Mouse (Mus musculus) right cerebral cortex, postnatal 14 days (tissue): Measurements from ENCODE around the gene Eral1.

Experiments used
- DNase-seq: peaks from one replicate; pipeline ENCODE4 v3.0.0; 2022

Gene Eral1

DNA sequence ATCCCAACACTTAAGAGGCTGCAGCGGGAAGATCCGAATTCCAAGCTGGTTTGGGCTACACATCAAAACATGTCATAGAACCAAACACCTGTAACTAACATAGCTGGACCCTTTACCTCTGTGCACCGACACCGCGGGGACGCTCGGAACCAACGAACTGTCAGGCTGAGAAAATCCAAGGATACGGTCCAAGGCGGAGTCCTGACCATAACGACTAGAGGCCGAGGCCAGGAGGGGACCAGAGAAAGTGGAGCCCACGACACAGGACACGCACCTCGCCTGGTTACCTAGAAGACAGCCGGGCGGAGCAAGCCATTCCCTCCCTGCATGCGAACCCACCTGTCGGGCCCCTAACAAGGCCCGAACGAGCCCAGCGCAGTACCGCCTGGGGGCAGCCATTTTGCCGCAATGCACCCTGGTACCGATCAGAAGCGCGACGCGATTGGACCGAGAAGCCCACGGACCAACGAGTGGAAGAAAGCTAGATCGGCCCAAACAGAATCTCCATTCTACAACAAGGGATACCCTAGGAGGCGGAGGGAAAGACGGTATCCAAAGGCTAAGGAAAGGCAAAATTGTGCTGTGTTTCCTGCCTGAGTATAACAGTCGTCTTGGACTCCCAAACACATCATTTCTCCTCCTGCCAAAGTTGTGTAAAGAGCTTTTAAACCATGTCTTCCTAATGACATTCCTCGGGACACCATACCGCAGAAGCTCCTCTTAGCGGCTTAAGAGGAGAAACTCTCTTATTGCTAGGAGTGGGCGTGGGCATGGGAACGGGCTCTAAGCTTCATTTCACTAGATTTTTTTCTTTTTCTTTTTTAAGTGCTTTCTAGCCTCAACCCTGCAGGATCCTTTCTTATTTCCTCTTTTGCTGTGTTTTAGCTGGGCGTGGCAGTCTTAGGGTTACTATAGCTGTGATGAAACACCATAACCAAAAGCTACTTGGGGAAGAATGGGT lies at the start of gene Eral1:
Gene Eral1 (minus strand): TSS at position 423 of the 961 bp plus-strand sequence.
- DNase-seq, result peak; percentile 78

DNA sequence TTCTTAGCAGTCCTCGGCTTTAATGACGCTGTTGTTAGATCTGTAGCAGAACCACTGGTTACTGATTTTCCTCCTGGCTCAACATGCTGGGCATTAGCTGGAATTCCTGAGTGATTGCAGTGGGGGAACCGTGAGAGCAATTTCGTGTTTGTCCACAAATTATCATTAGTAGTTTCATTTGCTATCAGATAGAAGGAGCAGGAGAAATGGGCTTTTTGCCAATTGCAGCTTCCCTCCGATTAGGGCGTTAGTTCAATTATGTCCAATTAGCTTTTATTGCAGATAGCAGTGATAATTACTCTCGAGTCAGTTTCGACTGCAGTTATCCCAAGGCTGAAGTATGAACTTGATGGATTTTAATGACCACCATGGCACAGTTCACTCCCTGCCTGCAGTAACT lies 49.3 kb upstream of the Eral1 start:
- no peak for DNase-seq

- no peak for DNase-seq
Observed at GRCm38 (mm10) chr11:78126739-78127138, 46.6 kb upstream of the Eral1 start.

DNA sequence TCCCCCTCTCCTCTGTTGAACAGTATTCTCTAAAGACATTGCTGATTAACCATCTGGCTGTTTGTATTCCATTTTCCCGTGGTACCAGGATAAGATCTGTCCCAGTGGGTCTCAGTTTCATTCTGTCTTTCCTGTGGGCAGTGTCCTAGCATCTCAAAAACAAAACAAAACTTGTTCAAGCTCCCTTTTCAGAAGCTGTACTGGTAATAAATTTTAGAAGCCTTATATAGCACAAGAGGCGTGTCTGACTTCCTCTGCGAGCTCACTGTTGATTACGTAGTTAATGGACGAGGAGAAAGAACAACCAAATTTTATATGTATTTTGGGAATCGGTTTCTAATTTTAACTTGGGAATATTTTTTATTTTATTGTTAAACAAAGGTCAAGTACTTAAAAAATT lies 45.5 kb upstream of the Eral1 start:
- no peak for DNase-seq

- DNase-seq, result no peak
Observed at GRCm38 (mm10) chr11:78123782-78124181, 43.6 kb upstream of the Eral1 start.

- DNase-seq, result no peak
Observed at GRCm38 (mm10) chr11:78122815-78123214, 42.6 kb upstream of the Eral1 start.

DNA sequence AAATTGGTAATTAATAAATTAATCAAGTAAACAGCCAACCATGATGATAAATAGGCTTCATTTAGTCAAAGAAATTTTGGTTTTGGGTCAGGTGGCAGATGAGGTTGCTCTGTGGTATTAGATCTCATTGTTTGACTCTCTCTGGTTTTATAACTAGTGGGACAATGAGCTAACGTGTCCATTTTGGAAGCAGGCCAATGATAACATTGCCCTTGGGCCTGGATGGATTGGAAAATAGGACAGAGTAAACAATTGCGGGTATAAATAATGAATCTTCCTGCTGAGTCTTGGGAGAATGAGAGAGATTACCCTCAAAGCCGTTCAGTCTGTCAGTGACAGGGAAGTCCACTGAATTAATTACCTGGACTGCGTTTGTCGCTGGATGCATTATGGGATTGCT lies 41.0 kb upstream of the Eral1 start:
- no peak for DNase-seq

GRCm38 (mm10) chr11:78119898-78120297 lies 39.7 kb upstream of the Eral1 start:
- no peak for DNase-seq

DNA sequence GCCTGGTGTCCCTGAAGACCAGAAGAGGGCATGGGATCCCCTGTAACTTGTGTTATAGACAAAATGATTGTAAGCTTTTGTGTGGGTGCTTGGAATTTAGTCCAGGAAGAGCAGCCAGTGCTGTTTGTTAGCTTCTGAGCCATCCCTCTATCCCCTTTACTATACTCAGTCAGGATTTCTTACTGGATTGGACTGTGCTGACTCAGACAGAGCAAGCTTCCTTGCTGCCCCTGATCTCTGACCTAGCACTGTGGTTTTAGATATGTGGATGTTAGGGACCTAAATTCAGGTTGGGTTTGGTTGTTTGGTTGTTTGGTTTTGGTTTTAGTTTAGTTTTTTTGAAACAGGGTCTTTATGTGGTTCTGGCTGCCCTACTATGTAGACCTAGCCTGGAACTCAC lies 38.3 kb upstream of the Eral1 start:
- DNase-seq, result no peak

DNA sequence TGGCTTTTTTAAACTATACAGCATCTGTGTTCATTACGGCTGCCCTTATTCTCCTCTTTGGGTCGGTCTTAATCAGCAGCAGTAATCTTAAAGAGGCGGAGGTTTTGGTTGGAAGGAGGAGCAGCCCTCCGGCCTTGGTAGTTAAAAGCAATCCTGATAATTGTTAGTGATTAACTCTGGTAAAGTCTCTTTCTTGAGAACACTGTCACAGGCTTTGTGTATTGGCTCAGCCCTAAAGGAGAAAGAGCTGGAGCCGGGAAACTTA lies 35.9 kb upstream of the Eral1 start:
- DNase-seq, result no peak

- DNase-seq, result peak; percentile 94
Observed at GRCm38 (mm10) chr11:78115367-78116145, 35.4 kb upstream of the Eral1 start.

- no peak for DNase-seq
Observed at GRCm38 (mm10) chr11:78114676-78115366, 34.6 kb upstream of the Eral1 start.

DNA sequence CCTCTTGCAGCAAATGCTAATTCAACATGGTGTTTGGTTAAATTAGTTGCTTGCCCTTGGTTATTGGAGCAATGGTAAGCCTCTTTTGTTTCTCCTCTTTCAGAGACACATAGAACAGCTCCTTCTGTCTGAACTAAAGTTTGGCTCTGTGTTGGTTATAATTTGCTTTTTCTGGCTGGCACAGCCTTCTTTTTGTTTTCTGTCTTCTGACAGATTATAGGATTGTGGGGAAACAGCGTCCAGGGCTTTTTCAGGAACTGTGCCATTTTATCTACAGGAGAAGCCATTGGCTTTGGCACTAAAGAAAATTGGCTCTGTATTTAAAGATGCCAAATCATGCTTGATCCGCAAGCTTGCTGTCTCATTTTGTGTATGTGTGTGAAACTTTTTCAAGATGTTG lies 33.4 kb upstream of the Eral1 start:
- DNase-seq, result no peak

- no peak for DNase-seq
Observed at GRCm38 (mm10) chr11:78104501-78104900, 24.3 kb upstream of the Eral1 start.

GRCm38 (mm10) chr11:78102958-78103747 lies 23.0 kb upstream of the Eral1 start:
- DNase-seq, result no peak

GRCm38 (mm10) chr11:78102142-78102541 lies 22.0 kb upstream of the Eral1 start:
- no peak for DNase-seq

DNA sequence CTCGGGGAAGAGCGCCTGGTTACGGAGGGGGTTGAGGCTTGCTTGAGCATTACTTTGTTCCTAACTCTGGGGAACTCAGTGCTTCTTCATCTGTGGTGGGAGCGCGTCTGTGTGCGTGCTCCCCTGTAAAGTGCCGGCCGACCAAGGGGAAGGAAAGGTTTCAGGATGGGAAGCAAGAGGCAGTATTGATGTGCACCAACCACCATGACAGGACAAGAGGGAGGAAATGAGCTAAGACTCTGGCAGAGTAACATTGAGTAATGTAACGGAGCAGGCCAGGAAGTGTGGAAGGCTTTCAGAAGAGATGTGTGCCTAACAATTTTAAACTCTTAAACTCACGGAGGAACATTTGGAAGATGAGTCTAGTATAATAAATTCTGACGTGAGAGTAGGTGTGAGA lies 20.6 kb upstream of the Eral1 start:
- DNase-seq, result no peak

GRCm38 (mm10) chr11:78097077-78097476 lies 16.9 kb upstream of the Eral1 start:
- DNase-seq, result no peak

GRCm38 (mm10) chr11:78095144-78095516 lies 14.9 kb upstream of the Eral1 start:
- no peak for DNase-seq

GRCm38 (mm10) chr11:78094504-78095143 lies 14.4 kb upstream of the Eral1 start, which contains the start of gene Fam222b:
Gene Fam222b, plus strand, starts transcription at chr11:78094660.
- DNase-seq, result peak; percentile 93

- DNase-seq, result no peak
Observed at GRCm38 (mm10) chr11:78094137-78094503, 13.9 kb upstream of the Eral1 start.

GRCm38 (mm10) chr11:78087756-78088281 lies 7.6 kb upstream of the Eral1 start:
- no peak for DNase-seq
